Mouse (Mus musculus): ENCODE measurements around the gene Grin2c. TPM values are rescaled to one million over a fixed set of nuclear protein-coding genes. Genes with fewer than 3 reads are reported as not detected.

Gene Grin2c
- polyA plus RNA-seq, 1 experiment from 2014 or later, result not detected

DNA sequence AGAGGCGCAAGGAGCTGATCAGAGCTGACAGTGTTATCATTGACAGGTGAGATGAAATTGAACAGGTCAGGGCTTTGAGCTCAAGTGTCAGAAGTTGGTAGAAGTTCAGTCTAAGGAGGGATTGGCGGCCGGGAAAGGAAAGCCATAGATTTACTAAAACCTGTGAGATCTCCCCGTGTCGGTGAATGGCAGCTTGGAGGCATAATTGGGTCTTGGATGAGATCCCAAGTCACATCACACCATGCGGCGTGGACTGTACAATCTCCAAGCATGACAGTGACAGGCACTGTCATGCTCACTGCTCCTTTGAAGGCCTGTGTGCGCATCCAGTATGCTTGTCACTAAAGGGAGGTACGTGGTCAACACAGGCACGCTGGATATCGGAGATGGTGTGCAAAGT is 4.1 kb downstream of the Grin2c start:
- Histone ChIP-seq H3K36me3 (no peaks in the 10 kb centered on the region), H3K4me2 (replicated peaks) (no peak overlapping the region), H3K9ac (no peak overlapping the region), H3K27ac (replicated peaks) (no peak overlapping the region), H3K4me3 (replicated peaks) (no peak overlapping the region), H3K4me1 (peaks cover 27% of the 10 kb centered on the region), H3K9me3 (replicated peaks) (no peaks in the 10 kb centered on the region), H3K27me3 (peaks cover 100% of the 10 kb centered on the region)
- WGBS, result 78% methylated on average over 11 of the region's 11 CpGs
- ATAC-seq (ENCODE audit: insufficient number of reproducible peaks, low FRiP score, low TSS enrichment, low read depth), result no peak

DNA sequence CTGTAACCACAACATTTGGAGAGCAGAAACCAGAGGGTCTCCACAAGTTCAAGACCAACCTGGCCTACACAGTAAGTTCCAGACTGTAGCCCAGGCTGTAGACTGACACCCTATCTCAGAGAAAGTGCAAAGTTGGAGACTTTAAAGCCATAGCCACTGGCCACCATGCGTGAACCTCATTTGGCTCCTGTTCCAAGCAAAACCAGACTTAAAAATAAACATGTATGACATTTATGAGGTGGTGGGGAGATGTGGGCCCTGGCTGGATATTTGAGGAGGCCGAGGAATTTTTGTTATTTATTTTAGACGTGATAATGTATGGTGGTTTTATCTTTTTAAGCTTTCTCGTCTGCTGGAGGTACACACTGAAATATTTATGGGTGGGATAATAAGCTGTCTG is 7.9 kb downstream of the Grin2c start:
- no peaks in the 10 kb centered on the region for H3K9me3 ChIP-seq (replicated peaks)
- no peak overlapping the region for H3K4me3 ChIP-seq (replicated peaks)
- H3K4me2 ChIP-seq (replicated peaks), result no peak overlapping the region
- H3K27ac ChIP-seq (replicated peaks), result no peak overlapping the region
- H3K36me3 ChIP-seq, result no peaks in the 10 kb centered on the region
- H3K27me3 ChIP-seq, result peaks cover 95% of the 10 kb centered on the region
- ATAC-seq (ENCODE audit: insufficient number of reproducible peaks, low FRiP score, low TSS enrichment, low read depth), result no peak
- peaks cover 7% of the 10 kb centered on the region; the same call in 1 of the 2 replicates for H3K4me1 ChIP-seq
- no peak overlapping the region for H3K9ac ChIP-seq
- WGBS, result 60% methylated on average over 4 of the region's 4 CpGs

DNA sequence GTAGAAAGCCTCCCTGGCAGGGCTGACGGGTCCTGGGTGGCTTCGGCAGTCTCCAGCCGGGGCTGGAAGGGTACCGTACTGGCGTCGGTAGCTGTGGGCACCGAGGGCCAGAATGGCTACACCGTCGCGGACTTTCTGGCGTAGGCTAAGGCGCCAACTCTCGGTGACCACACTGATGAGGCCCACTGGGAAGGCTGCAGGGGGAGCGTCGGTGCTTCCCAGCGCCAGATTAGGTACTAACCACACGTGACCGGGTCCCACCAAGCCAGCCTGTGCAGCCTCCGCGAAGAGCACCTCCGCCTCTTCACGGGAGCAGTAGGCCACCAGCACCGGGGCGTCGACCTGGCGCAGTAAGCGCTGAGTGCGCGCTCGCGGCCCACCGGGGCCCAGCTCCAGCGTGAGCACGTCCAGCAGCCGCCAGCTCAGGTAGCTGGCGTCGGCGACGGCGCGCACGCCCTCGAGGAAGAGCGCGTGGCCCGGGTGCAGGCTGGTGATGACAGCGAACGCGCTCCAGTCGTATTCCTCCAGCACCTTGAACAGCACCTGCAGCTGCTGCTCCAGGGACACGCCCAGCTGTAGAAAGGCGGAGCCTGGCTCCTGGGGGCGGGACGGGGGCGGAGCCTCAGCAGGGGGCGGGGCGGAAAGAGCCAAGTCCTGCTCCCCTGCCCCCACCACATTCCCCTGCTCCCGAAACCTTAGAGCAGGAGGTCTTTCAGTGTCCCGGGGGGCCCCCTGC is 9.1 kb downstream of the Grin2c start:
- Histone ChIP-seq H3K36me3 (no peaks in the 10 kb centered on the region), H3K9me3 (replicated peaks) (no peaks in the 10 kb centered on the region), H3K9ac (no peak overlapping the region), H3K4me2 (replicated peaks) (peak overlapping the region; percentile 36), H3K27ac (replicated peaks) (no peak overlapping the region), H3K4me3 (replicated peaks) (peak overlapping the region; percentile 11; the same call in 1 of the 2 replicates), H3K4me1 (peaks cover 7% of the 10 kb centered on the region; the same call in 1 of the 2 replicates), H3K27me3 (peaks cover 92% of the 10 kb centered on the region)
- WGBS, result 17% methylated on average over 59 of the region's 59 CpGs
- no peak for ATAC-seq (ENCODE audit: insufficient number of reproducible peaks, low FRiP score, low TSS enrichment, low read depth)

DNA sequence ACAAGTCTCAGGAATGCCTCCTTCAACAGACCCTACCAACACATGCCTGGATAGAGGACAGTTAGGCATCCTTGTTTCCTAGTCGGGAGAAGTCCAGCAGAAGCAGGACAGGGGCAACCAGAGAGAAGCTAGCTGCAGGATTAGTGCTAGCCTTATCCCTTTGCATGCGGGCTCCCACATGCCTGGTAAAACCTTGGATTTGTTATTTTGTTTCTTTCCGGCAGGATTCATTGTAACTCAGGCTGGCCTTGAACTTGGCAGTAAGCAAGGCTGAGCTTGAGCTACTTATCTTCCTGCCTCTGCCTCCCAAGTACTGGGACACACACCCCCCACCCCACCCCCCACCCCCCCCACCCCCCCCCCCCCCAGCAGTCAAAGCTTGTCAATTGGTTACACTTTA is 15.8 kb downstream of the Grin2c start:
- Histone ChIP-seq H3K9me3 (replicated peaks) (no peaks in the 10 kb centered on the region), H3K4me1 (peaks cover 12% of the 10 kb centered on the region), H3K36me3 (no peaks in the 10 kb centered on the region), H3K4me3 (replicated peaks) (no peak overlapping the region), H3K27ac (replicated peaks) (no peak overlapping the region), H3K9ac (no peak overlapping the region), H3K4me2 (replicated peaks) (no peak overlapping the region), H3K27me3 (peaks cover 90% of the 10 kb centered on the region)
- 53% methylated on average over 3 of the region's 3 CpGs for WGBS
- ATAC-seq (ENCODE audit: insufficient number of reproducible peaks, low FRiP score, low TSS enrichment, low read depth), result no peak

DNA sequence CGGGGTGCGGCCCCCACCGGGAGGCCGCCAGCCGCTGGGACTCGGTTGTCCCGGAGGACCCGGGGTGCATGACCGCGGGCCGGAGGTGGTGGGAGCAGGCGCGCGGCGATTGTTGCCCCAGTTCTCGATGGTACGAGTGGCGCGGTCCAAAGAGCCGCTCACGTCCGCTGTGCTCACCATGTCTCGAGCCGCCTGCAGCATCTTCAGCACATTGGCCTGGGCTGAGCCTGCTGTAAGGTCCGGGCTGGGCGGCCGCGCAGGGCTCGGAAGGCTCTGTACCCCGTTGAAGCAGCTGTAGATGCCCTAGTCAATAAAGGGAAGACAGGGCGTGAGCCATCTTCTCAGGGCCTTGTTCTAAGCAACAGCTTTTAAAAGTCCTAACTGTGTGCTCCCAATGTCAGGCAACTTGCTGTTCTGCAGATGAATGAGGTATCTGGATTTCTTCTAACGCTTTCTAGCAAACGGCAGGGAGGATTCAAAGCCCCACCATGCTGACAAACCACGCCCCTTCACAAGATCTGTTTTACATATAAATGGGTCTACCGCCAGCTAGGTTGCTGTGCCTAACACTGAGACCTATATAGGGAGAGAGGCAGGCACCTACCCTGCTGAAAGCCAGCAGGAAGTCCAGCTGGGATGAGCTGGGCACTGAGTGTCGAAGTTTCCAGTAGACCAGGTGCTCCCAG is 16.5 kb downstream of the Grin2c start:
- Histone ChIP-seq H3K27ac (replicated peaks) (no peak overlapping the region), H3K9ac (no peak overlapping the region), H3K36me3 (no peaks in the 10 kb centered on the region), H3K4me2 (replicated peaks) (peak overlapping the region; percentile 84), H3K9me3 (replicated peaks) (no peaks in the 10 kb centered on the region), H3K4me1 (peaks cover 12% of the 10 kb centered on the region), H3K27me3 (peaks cover 84% of the 10 kb centered on the region), H3K4me3 (replicated peaks) (peak overlapping the region; percentile 43)
- 1% methylated on average over 36 of the region's 36 CpGs for WGBS
- no peak for ATAC-seq (ENCODE audit: insufficient number of reproducible peaks, low FRiP score, low TSS enrichment, low read depth)

DNA sequence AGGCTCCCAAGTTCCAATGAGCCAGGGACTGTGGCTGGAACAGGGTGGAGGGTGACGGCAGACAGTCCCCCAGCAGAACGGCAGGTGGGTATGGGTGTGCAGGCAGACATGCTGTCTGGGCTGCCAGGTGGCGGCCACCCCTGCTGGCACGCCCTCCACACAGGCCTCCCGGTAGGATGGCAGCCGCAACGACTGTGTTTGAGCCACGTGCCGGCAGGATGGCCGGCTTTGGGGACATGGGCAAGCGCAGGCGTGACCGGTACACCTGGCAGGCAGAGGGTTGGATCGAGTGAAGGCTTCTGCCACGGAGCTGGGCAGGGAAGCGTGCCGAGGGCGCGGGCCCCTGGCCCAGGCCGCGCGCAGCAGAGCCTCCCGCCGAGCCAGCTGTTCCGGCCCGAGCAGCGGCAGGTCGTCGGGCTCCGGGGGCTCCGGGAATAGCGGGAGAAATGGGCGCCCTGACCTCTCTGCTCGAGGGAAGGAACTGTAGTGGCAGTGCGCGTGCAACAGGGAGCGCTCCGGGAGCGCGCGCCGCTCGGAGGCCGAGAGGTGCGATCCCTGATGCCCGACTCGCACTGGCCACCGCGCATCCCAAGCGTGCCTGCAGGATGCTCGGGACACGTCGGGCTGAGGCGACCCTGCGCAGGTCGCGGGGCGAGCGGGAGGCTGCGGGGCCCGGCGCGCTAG is 17.2 kb downstream of the Grin2c start:
- H3K9ac ChIP-seq, result no peak overlapping the region
- no peaks in the 10 kb centered on the region for H3K9me3 ChIP-seq (replicated peaks)
- H3K4me1 ChIP-seq, result peaks cover 12% of the 10 kb centered on the region
- H3K4me2 ChIP-seq (replicated peaks), result peak overlapping the region; percentile 84
- WGBS, result 3% methylated on average over 62 of the region's 63 CpGs
- no peak overlapping the region for H3K27ac ChIP-seq (replicated peaks)
- H3K4me3 ChIP-seq (replicated peaks), result peak overlapping the region; percentile 43
- 0 out of 2 replicates have a peak, but pooled peaks cover under 1% of the 10 kb centered on the region for H3K36me3 ChIP-seq
- ATAC-seq (ENCODE audit: insufficient number of reproducible peaks, low FRiP score, low TSS enrichment, low read depth), result no peak
- peaks cover 78% of the 10 kb centered on the region for H3K27me3 ChIP-seq

DNA sequence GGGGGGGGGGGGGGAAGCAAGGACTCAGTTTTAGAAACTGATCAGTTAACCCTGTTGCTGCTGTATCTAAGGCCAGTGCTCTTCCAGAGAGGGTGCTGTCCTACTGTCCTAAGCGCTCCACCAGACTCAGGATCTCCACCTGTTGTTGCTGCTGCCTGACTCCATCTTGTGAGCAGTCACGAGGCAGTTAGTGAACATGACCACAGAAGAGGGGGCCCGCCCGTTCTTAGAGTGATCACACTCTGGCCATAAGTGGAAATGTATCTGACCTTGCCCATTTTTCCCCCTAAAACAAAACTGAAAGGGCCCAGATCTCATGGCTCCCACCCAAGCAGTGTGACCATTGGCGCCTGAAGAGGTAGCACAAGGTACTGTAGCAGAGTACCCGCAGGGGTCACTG is 19.1 kb downstream of the Grin2c start:
- 70% methylated on average over 6 of the region's 6 CpGs for WGBS
- Histone ChIP-seq H3K36me3 (peaks cover 10% of the 10 kb centered on the region; the same call in 1 of the 2 replicates), H3K9ac (no peak overlapping the region), H3K4me2 (replicated peaks) (no peak overlapping the region), H3K27me3 (peaks cover 67% of the 10 kb centered on the region), H3K27ac (replicated peaks) (no peak overlapping the region), H3K4me3 (replicated peaks) (no peak overlapping the region), H3K4me1 (peaks cover 12% of the 10 kb centered on the region), H3K9me3 (replicated peaks) (no peaks in the 10 kb centered on the region)
- no peak for ATAC-seq (ENCODE audit: insufficient number of reproducible peaks, low FRiP score, low TSS enrichment, low read depth)

DNA sequence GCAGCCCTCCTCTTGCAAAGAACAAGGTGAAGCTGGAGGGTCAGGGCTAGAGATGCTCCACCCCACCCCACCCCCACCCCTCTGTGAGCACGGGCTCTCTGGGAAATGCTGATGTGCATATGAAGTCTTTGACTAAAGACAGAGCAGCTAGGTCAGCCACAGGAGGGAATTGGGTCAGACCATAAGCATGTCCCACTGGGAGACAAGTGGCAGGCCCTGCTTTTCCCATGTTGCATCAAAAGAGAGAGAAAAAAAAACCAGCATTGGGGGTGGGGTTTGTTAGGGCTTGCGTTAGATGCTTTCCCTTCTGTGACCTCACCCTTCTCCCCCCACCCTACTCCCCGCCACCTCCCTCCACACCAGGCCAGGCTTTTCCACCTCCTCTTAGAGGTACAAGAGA is 19.8 kb downstream of the Grin2c start:
- WGBS, result 23% methylated on average over 3 of the region's 3 CpGs
- ATAC-seq (ENCODE audit: insufficient number of reproducible peaks, low FRiP score, low TSS enrichment, low read depth), result no peak
- peaks cover 60% of the 10 kb centered on the region for H3K27me3 ChIP-seq

DNA sequence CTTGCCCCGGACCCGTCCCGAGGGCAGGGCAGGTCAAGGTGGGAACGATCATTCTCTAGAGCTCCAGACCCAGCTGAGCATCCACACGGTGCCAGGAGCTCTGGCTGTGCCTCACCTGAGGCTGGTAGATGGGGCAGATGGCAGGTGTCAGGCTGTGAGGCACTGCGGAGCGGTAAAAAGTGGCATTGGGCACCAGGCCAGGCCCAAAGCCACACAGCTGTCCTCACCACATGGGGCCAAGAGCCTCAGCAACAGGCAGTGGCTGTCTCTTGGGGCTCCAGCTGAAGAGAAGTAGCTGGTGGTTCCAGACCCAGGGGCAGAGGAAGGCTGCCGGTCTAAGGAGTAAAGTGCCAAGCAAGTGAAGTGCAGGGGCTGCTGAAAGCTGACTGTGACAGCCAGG is 20.7 kb downstream of the Grin2c start:
- ATAC-seq (ENCODE audit: insufficient number of reproducible peaks, low FRiP score, low TSS enrichment, low read depth), result 0 out of 2 replicates have a peak, but pooled peaks have one; percentile 12

More for the DNA sequence above, 19.8 kb downstream of the Grin2c start:
- Histone ChIP-seq H3K9ac (no peak overlapping the region), H3K4me2 (replicated peaks) (no peak overlapping the region), H3K4me3 (replicated peaks) (no peak overlapping the region), H3K36me3 (peaks cover 10% of the 10 kb centered on the region; the same call in 1 of the 2 replicates), H3K9me3 (replicated peaks) (no peaks in the 10 kb centered on the region), H3K4me1 (peaks cover 12% of the 10 kb centered on the region), H3K27ac (replicated peaks) (no peak overlapping the region)

DNA sequence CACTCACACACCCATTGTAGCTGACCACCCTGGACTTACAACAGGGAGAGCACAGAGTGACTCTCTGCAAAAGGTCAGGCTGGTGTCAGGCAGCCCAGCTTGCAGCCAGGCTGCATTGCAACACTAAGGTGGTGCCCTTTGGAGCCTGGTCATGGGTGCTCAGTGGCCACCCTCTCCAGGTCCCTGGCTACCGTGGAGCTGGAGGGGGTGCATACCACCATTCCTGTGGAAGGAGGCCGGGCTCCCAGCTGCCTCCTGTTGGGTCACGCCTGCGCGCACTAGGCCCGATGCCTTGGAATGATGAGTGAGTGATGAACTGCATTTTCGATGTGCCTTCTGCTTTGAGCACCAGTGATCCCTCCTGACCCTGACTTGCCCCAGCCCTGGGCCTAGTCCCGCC is 22.2 kb downstream of the Grin2c start:
- Histone ChIP-seq H3K27ac (replicated peaks) (no peak overlapping the region), H3K4me3 (replicated peaks) (no peak overlapping the region), H3K4me2 (replicated peaks) (no peak overlapping the region), H3K9ac (no peak overlapping the region), H3K36me3 (peaks cover 10% of the 10 kb centered on the region; the same call in 1 of the 2 replicates), H3K4me1 (peaks cover 4% of the 10 kb centered on the region), H3K9me3 (replicated peaks) (no peaks in the 10 kb centered on the region), H3K27me3 (peaks cover 38% of the 10 kb centered on the region)
- ATAC-seq (ENCODE audit: insufficient number of reproducible peaks, low FRiP score, low TSS enrichment, low read depth), result no peak
- 91% methylated on average over 8 of the region's 8 CpGs for WGBS

More for the DNA sequence above, 20.7 kb downstream of the Grin2c start:
- Histone ChIP-seq H3K36me3 (peaks cover 10% of the 10 kb centered on the region; the same call in 1 of the 2 replicates), H3K4me2 (replicated peaks) (no peak overlapping the region), H3K27ac (replicated peaks) (no peak overlapping the region), H3K9ac (no peak overlapping the region), H3K4me3 (replicated peaks) (no peak overlapping the region), H3K9me3 (replicated peaks) (no peaks in the 10 kb centered on the region), H3K4me1 (peaks cover 12% of the 10 kb centered on the region), H3K27me3 (peaks cover 52% of the 10 kb centered on the region)
- WGBS, result 69% methylated on average over 8 of the region's 8 CpGs

DNA sequence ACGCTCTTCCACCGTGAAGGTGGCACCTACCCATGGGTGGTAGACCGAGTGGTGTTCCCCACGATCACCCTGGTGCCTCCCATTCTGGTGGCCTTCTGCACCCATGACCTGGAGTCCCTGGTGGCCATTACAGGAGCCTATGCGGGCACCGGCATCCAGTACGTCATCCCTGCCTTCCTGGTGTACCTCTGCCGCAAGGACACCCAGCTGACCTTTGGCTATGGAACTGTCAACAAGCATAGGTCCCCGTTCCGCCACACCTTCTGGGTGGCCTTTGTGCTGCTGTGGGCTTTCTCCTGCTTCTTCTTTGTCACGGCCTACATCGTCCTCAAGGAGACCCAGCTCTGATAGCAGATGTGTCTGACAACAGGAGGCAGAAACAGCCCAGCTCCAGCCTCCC is 23.3 kb downstream of the Grin2c start:
- no peaks in the 10 kb centered on the region; the same call in 1 of the 2 replicates for H3K4me1 ChIP-seq
- H3K27me3 ChIP-seq, result peaks cover 27% of the 10 kb centered on the region
- H3K36me3 ChIP-seq, result peaks cover 10% of the 10 kb centered on the region; the same call in 1 of the 2 replicates
- no peaks in the 10 kb centered on the region for H3K9me3 ChIP-seq (replicated peaks)
- 91% methylated on average over 12 of the region's 12 CpGs for WGBS
- H3K9ac ChIP-seq, result no peak overlapping the region
- no peak overlapping the region for H3K27ac ChIP-seq (replicated peaks)
- H3K4me2 ChIP-seq (replicated peaks), result no peak overlapping the region
- H3K4me3 ChIP-seq (replicated peaks), result no peak overlapping the region
- ATAC-seq (ENCODE audit: insufficient number of reproducible peaks, low FRiP score, low TSS enrichment, low read depth), result no peak

Measured in embryonic facial prominence, embryonic 15.5 days (tissue).